ENCODE assay signal across 15 mouse cellular contexts in genomic region chr5:106847045-106847444, GRCm38 (mm10).
DNase-seq lines count a peak whose midpoint lies in the region; ATAC-seq and TF ChIP-seq lines count a peak whose summit lies in the region.
"Had no signal": no experiment of that assay in that cellular context is flagged by ENCODE, and none has a peak within 500 bp of the region (broad histone marks: within the 10 kb centered on the region; RNA-seq: fewer than 3 reads in every experiment).

No protein-coding gene starts in this region.

- POLR2A ChIA-PET in Patski (lab: Charles Lee) = no interaction called here

- no peak for TF ChIP-seq EP300 in ES-Bruce4 (IDR thresholded peaks at IDR 0.05; ENCODE audit: insufficient read depth, low read depth, low read length)

- H3K36me3 ChIP-seq in ES-Bruce4 (ENCODE audit: control insufficient read depth, insufficient read depth, low read length, poor library complexity, severe bottlenecking) = no peaks in the 10 kb centered on the region
- H3K36me3 ChIP-seq: embryonic facial prominence, embryonic 15.5 days; limb, embryonic 13.5 days; stomach, embryonic 15.5 days had no signal

- no peak overlapping the region for H3K9ac ChIP-seq in ES-Bruce4 (ENCODE audit: low read depth, poor library complexity, severe bottlenecking)
- H3K9ac ChIP-seq: embryonic facial prominence, embryonic 15.5 days; limb, embryonic 13.5 days; stomach, embryonic 15.5 days had no signal

- H3K4me1 ChIP-seq in lung, adult 2 months (ENCODE audit: control insufficient read depth, insufficient read depth, low read length) = no peaks in the 10 kb centered on the region
- H3K4me1 ChIP-seq in ES-Bruce4 (ENCODE audit: control insufficient read depth, insufficient read depth, low read length) = no peaks in the 10 kb centered on the region
- H3K4me1 ChIP-seq: embryonic facial prominence, embryonic 15.5 days; limb, embryonic 13.5 days; stomach, embryonic 15.5 days had no signal

- TF ChIP-seq POLR2A in lung, adult 2 months (IDR thresholded peaks at IDR 0.05; ENCODE audit: borderline replicate concordance, extremely low read depth, low read depth, low read length) = no peak
- no peak for TF ChIP-seq POLR2A in ES-Bruce4 (IDR thresholded peaks at IDR 0.05; ENCODE audit: insufficient read depth, low read length)

- CTCF ChIA-PET in Patski (lab: Charles Lee) = no interaction called here

- no peak overlapping the region for H3K27ac ChIP-seq in ES-Bruce4 (ENCODE audit: insufficient read depth, low read length)
- H3K27ac ChIP-seq: embryonic facial prominence, embryonic 15.5 days; left cerebral cortex, adult 2 months; limb, embryonic 13.5 days; macrophage; stomach, embryonic 15.5 days had no signal

- TF ChIP-seq CTCF in lung, adult 2 months (IDR thresholded peaks at IDR 0.05; ENCODE audit: insufficient read depth, low read length) = peak; percentile 33; the same call in 1 of the 2 replicates
- peak; percentile 68 for TF ChIP-seq CTCF in ES-Bruce4 (IDR thresholded peaks at IDR 0.05; ENCODE audit: low read depth, low read length)
- peak; percentile 57 for TF ChIP-seq CTCF in Patski (IDR thresholded peaks at IDR 0.05)

- H3K27me3 ChIP-seq in ES-Bruce4 (ENCODE audit: control insufficient read depth, insufficient read depth, low read length, poor library complexity, severe bottlenecking) = no peaks in the 10 kb centered on the region
- H3K27me3 ChIP-seq in Patski = peaks cover 8% of the 10 kb centered on the region
- H3K27me3 ChIP-seq: embryonic facial prominence, embryonic 15.5 days; limb, embryonic 13.5 days; stomach, embryonic 15.5 days had no signal

- ATAC-seq in Patski = no peak
- peak; percentile 63 for ATAC-seq in megakaryocyte progenitor cell, adult 5-6 weeks (replicated peaks; ENCODE audit: poor library complexity)
- ATAC-seq: inflammation-experienced regulatory T-cells, adult 6 months had no signal

- no peak for DNase-seq in lung, adult 2 months
- no peak for DNase-seq in lung, postnatal 4 days
- DNase-seq in Patski (ENCODE audit: low read depth, low spot score) = no peak
- DNase-seq in urinary bladder, postnatal 10 days (ENCODE audit: low spot score) = no peak
- no peak for DNase-seq in spleen, postnatal 10 days (ENCODE audit: low spot score in 2 of 2)
- DNase-seq: adrenal gland, adult 2 months; kidney, postnatal 36 days had no signal

- in situ Hi-C loops in Patski (cut with MboI; ENCODE audit: low pct_unique_long_range_greater_than_20kb) = no loop called here

- no peaks in the 10 kb centered on the region for H3K9me3 ChIP-seq in ES-Bruce4 (replicated peaks; ENCODE audit: control insufficient read depth, insufficient read depth, low read length, poor library complexity, severe bottlenecking)
- H3K9me3 ChIP-seq: embryonic facial prominence, embryonic 15.5 days; limb, embryonic 13.5 days; stomach, embryonic 15.5 days had no signal

- H3K4me3 ChIP-seq in lung, adult 2 months (replicated peaks; ENCODE audit: extremely low read depth, low read depth, low read length) = no peak overlapping the region
- H3K4me3 ChIP-seq in ES-Bruce4 (ENCODE audit: low read depth, low read length) = no peak overlapping the region
- H3K4me3 ChIP-seq: embryonic facial prominence, embryonic 15.5 days; left cerebral cortex, adult 2 months; limb, embryonic 13.5 days; stomach, embryonic 15.5 days had no signal
